Mouse (Mus musculus): Measurements from ENCODE around the gene Gm11232. TPM values are rescaled to one million over a fixed set of nuclear protein-coding genes. Genes with fewer than 3 reads are reported as not detected.

Gene Gm11232
- polyA plus RNA-seq (2014; fragmentation: Illumina TruSeq; extraction: RNeasy Lipid Tissue Mini Kit (QIAGEN cat#74804)) = 0.29 TPM

GRCm38 (mm10) chr4:71757865-71758264, at the start of gene Gm11232:
Gene Gm11232 (minus strand): TSS chr4:71757965.

